Comparison of ENCODE assay signal across 6 mouse cellular contexts in genomic region chr19:6991166-6991565, GRCm38 (mm10). TPM values are rescaled to one million over a fixed set of nuclear protein-coding genes. Genes with fewer than 3 reads are reported as not detected.
A peak's percentile ranks its signal among the peaks of the same experiment; 100 is the strongest.
DNase-seq lines count a peak whose midpoint lies in the region; ATAC-seq lines count a peak whose summit lies in the region.
"Not testable (repeated sequence)": the region's sequence is repeated elsewhere in the genome, so short reads cannot be mapped to it uniquely, and the experiment has no call there.

No protein-coding gene starts in this region.

- not testable (repeated sequence) for H3K9ac ChIP-seq in forebrain, embryonic 14.5 days (ENCODE audit: low read length); lung, embryonic 15.5 days
- H3K9ac ChIP-seq in heart, embryonic 13.5 days: peak overlapping the region; percentile 92; the same call in 1 of the 2 replicates

- peak overlapping the region; percentile 66; the same call in 1 of the 2 replicates for H3K4me2 ChIP-seq in forebrain, embryonic 14.5 days (ENCODE audit: low read length)
- H3K4me2 ChIP-seq in heart, embryonic 13.5 days: peak overlapping the region; percentile 92
- H3K4me2 ChIP-seq in lung, embryonic 15.5 days: peak overlapping the region; percentile 94; the same call in 1 of the 2 replicates

- WGBS in forebrain, embryonic 14.5 days: 91% methylated on average over 6 of the region's 6 CpGs
- WGBS in heart, embryonic 13.5 days: 85% methylated on average over 6 of the region's 6 CpGs
- 89% methylated on average over 6 of the region's 6 CpGs for WGBS in lung, embryonic 15.5 days

- ATAC-seq in forebrain, embryonic 14.5 days; heart, embryonic 13.5 days (ENCODE audit: extremely low read depth, insufficient number of reproducible peaks, low FRiP score, low TSS enrichment); lung, embryonic 15.5 days (ENCODE audit: borderline replicate concordance, extremely low read depth, low FRiP score, low TSS enrichment): not testable (repeated sequence)

- H3K27ac ChIP-seq in forebrain, embryonic 14.5 days (ENCODE audit: low read depth, low read length); heart, embryonic 13.5 days (replicated peaks); lung, embryonic 15.5 days: not testable (repeated sequence)

- H3K27me3 ChIP-seq in forebrain, embryonic 14.5 days (replicated peaks; ENCODE audit: control insufficient read depth, insufficient read depth, low read length); heart, embryonic 13.5 days (replicated peaks); lung, embryonic 15.5 days: not testable (repeated sequence)

- H3K9me3 ChIP-seq in forebrain, embryonic 14.5 days (replicated peaks; ENCODE audit: control insufficient read depth, low read length); heart, embryonic 13.5 days; lung, embryonic 15.5 days: not testable (repeated sequence)

- not testable (repeated sequence) for H3K4me3 ChIP-seq in forebrain, embryonic 14.5 days (ENCODE audit: low read depth, low read length); lung, embryonic 15.5 days
- peak overlapping the region; percentile 64; the same call in 1 of the 2 replicates for H3K4me3 ChIP-seq in heart, embryonic 13.5 days

- peaks cover 27% of the 10 kb centered on the region for H3K4me1 ChIP-seq in forebrain, embryonic 14.5 days (ENCODE audit: control insufficient read depth, insufficient read depth, low read length)
- H3K4me1 ChIP-seq in heart, embryonic 13.5 days: peaks cover 46% of the 10 kb centered on the region
- peaks cover 46% of the 10 kb centered on the region for H3K4me1 ChIP-seq in lung, embryonic 15.5 days

- peak; percentile 25 for DNase-seq in cerebellum, adult 11 months
- DNase-seq in cerebellum, adult 9-11 months: peak; percentile 51
- DNase-seq in forebrain, embryonic 14.5 days (ENCODE audit: low spot score): not testable (repeated sequence)
- peak; percentile 12 for DNase-seq in kidney, adult 9 months

- not testable (repeated sequence) for H3K36me3 ChIP-seq in forebrain, embryonic 14.5 days (ENCODE audit: control insufficient read depth, insufficient read depth, low read length); heart, embryonic 13.5 days; lung, embryonic 15.5 days

RNA-seq across cellular contexts. Expression of gene Dnajc4, which starts 1.2 kb away (rescaled TPM):
- polyA plus RNA-seq in forebrain, embryonic 14.5 days (2014; fragmentation: Nextera tagmentation; extraction: Ambion mirVana): 22.5 and 25.2 TPM in 2 replicates
- 33.2 and 35.6 TPM in 2 replicates for polyA plus RNA-seq in heart, embryonic 13.5 days (2015; fragmentation: Nextera tagmentation; extraction: Ambion mirVana)
- 23.5 and 23.9 TPM in 2 replicates for polyA plus RNA-seq in lung, embryonic 15.5 days (2015; fragmentation: Nextera tagmentation; extraction: Ambion mirVana)

RNA-seq across cellular contexts. Expression of gene Vegfb, which starts 3.7 kb away (rescaled TPM):
- polyA plus RNA-seq in forebrain, embryonic 14.5 days (2014; fragmentation: Nextera tagmentation; extraction: Ambion mirVana): 24.5 and 28.4 TPM in 2 replicates
- polyA plus RNA-seq in heart, embryonic 13.5 days (2015; fragmentation: Nextera tagmentation; extraction: Ambion mirVana): 125 and 133 TPM in 2 replicates
- polyA plus RNA-seq in lung, embryonic 15.5 days (2015; fragmentation: Nextera tagmentation; extraction: Ambion mirVana): 42.9 and 48.7 TPM in 2 replicates

RNA-seq across cellular contexts. Expression of gene Nudt22, which starts 4.8 kb away (rescaled TPM):
- 18.8 and 21.2 TPM in 2 replicates for polyA plus RNA-seq in forebrain, embryonic 14.5 days (2014; fragmentation: Nextera tagmentation; extraction: Ambion mirVana)
- polyA plus RNA-seq in heart, embryonic 13.5 days (2015; fragmentation: Nextera tagmentation; extraction: Ambion mirVana): 23.3 and 26.8 TPM in 2 replicates
- polyA plus RNA-seq in lung, embryonic 15.5 days (2015; fragmentation: Nextera tagmentation; extraction: Ambion mirVana): 23.6 and 24.0 TPM in 2 replicates

RNA-seq across cellular contexts. Expression of gene Trpt1, which starts 4.8 kb away (rescaled TPM):
- 14.4 and 15.2 TPM in 2 replicates for polyA plus RNA-seq in forebrain, embryonic 14.5 days (2014; fragmentation: Nextera tagmentation; extraction: Ambion mirVana)
- polyA plus RNA-seq in heart, embryonic 13.5 days (2015; fragmentation: Nextera tagmentation; extraction: Ambion mirVana): 15.8 and 16.6 TPM in 2 replicates
- polyA plus RNA-seq in lung, embryonic 15.5 days (2015; fragmentation: Nextera tagmentation; extraction: Ambion mirVana): 9.7 and 11.2 TPM in 2 replicates

RNA-seq across cellular contexts. Expression of gene Fkbp2, which starts 10.9 kb away (rescaled TPM):
- polyA plus RNA-seq in forebrain, embryonic 14.5 days (2014; fragmentation: Nextera tagmentation; extraction: Ambion mirVana): 80.1 and 80.4 TPM in 2 replicates
- 80.9 and 98.7 TPM in 2 replicates for polyA plus RNA-seq in heart, embryonic 13.5 days (2015; fragmentation: Nextera tagmentation; extraction: Ambion mirVana)
- polyA plus RNA-seq in lung, embryonic 15.5 days (2015; fragmentation: Nextera tagmentation; extraction: Ambion mirVana): 121 and 126 TPM in 2 replicates
